Mouse (Mus musculus) urinary bladder, adult 2 months (tissue): ENCODE data around the gene Drc3. TPM values are rescaled to one million over a fixed set of nuclear protein-coding genes. Genes with fewer than 3 reads are reported as not detected.

Source experiments
- DNase-seq: peaks from one replicate; pipeline ENCODE4 v3.0.0; 2022; ENCODE audit warnings: low spot score
- polyA plus RNA-seq: library from polyadenylated mRNA; depleted of rRNA; stranded (reverse); fragments of >200 nt; gene quantifications from 2 replicates; pipeline ENCODE4 v1.2.3, GENCODE M21; 2012; rRNA removed

The Drc3 gene
- 2.3 and 2.7 TPM in 2 replicates for polyA plus RNA-seq

DNA sequence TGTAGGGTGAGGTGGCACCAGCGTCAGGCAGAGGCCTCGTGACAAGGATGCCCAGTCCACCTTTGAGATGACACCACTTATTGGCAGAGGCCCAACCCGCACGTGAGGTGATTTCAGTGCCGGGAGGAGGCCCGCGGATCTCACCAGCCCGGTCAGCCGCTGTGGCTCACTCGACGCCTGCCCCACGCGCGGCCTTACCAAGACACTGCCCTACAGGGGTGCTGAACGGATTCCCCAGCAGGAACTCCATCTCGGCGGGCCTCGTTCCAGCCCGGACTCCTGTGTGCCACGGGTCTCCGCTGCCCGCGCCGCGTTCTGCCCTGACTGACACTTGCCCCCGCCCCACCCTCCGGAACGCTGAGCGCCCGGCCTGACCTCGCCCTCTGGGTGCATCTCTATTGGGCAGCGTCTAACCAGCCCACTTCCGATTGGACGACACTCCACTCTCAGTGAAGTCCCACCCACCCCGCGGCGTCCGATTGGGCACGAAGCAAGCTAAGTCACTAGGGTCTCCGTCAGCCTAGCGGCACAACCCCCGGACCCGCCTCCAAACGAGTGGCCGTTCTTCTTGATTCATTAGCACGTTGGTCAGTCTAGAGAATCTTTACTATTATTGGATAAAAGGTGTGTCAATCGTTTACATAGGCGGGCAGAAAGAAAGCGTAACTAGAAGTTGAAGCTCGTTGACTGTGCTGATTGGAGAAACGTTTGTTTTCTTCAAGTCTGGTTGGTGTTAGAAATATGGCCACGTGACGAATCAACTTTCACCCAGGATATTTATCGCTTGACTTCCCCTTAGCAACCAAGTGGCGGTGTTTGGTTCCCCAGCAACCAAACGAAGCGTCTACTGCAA lies at the start of gene Drc3, which contains the start of gene Tom1l2:
Drc3 (plus strand) TSS at position 771 of the 853 bp plus-strand sequence.
Tom1l2 (minus strand) TSS at position 347 of the 853 bp plus-strand sequence.
- DNase-seq: peak; percentile 97

DNA sequence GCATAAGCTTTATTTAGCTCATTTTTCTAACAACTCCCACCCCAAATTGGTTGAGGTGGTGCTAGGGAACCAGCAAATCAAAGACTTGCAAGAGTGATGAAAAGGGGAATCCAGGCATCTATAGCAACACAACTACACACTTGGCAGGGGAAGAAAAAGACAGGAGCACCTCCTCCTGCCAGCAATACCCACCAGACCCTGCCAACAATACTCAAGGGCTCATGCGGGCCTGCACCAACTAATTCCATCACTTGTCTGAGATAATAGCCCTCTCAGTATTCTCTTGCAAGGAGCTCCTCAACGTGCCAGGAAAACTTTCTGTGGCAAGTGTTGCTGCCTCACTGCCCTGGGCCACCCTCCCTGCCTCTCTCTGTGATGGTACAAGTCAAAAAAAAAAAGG lies 49.6 kb upstream of the Drc3 start:
- DNase-seq: no peak

DNA sequence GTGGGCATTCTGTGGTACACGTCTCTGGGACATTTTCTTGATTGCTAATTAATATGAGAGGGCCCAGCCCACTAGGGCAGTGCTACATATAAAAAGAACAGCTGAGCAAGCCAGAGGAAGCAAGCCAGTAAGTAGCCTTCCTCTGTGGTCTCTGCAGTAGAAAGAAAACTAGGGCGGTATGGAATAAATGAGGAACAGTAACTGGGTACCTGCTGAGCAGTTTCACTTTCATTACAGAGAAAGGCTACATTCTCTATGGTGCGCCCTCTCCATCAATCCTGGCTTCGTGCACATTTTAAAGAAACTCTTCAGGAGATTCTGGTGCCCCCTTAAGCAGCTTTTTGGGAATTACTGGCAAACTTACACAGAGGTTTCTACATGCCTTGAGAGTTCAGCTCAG lies 47.5 kb upstream of the Drc3 start:
- no peak for DNase-seq

DNA sequence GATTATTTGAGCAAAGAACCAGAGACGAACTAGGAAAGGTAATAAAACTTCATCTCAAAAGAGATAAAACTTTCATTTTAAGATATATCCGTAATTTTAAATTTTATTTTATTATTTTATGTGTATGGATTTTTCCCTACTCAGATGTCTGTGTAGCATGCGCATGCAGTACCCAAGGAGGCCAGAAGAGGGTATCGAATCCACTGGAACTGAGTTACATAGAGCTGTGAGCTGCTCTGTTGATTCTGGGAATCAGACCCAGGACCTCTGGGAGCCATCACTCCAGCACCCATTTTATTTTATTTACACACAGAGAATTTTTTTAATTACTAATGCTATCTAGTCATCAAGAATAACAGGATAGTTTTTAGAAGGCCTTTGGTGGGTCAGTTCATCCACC lies 46.3 kb upstream of the Drc3 start:
- DNase-seq: no peak

DNA sequence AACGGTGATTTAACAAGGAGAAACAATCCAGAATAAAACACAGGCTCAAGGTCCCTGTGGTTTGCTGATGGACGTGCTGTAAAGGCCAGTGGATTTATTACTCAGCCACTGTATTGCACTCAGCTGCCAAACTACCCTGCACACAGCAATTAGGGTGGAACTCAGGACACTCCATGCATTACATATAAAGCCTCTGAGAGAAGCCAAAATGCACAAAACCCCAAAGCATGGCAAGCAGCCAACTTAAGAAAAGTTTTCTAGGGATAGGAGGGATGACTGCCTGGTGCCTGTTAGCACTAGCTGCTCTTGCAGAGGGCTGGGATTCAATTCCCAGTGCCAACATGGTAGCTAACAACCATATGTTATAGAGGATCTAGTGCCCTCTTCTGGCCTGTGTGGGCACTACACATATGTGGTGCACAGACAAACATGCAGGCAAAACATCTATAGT lies 45.7 kb upstream of the Drc3 start:
- DNase-seq: no peak

DNA sequence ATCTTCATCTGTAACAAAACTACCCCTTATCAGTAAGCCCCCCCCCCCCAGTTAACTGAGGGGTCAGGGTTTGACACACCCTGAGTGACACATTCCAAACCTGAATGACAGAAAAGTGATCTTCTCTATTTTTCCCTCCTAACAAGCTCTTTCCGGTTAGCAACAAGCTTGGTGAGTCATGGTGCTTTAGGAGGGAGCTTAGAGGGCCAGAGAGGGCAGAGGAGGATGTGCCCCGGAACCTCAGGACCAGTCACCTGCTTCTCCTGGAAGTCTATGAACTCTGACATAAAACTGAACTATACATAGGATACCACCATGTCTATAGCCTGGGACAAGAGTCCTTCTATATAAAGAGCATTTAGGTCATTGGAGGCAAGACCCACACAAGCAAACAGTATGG lies 45.1 kb upstream of the Drc3 start:
- DNase-seq: no peak

DNA sequence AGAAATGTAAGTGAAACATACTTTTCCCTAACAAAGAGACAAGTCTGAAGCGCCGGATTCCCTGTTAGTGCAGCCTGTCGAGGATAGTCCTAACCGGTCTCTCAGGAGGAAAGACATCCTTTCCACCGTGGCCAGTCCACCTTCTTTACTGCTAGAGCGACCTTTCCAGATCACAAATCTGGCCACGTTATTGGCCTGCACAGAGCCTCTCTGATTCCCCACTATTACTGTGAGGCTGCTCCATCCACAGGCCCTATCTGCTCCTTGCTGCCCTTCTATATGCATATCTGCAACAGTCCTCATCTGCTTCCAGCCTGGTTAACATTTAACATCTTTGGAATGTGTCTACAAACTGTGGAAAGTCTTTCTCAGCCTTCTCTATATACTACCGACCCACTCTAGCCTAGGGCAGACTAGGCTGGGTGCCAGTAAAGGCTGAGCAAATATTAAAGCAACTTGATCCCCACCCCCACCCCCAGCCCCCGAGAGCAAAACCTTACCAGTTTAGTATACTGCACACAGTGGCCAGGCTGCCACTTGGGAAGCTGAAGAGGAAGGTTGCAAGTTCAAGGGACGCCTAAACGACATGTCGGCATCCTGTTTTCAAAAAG lies 44.5 kb upstream of the Drc3 start:
- no peak for DNase-seq

DNA sequence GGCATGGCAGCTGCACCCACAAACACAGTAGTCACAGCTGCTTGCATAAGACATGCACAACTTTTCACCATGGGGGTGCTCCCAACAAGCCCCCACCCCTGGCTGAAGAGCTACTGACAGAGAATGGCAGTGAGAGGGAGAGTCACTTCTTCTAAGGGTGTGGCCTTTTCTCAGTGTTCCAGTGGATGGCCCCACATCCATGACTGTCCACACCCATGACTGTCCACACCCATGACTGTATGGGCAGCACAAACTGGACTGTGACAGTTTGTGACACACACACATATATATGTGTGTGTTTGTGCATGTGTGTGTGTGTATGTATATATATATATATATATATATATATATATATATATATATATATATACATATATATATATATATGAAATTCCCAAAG lies 43.3 kb upstream of the Drc3 start:
- no peak for DNase-seq

DNA sequence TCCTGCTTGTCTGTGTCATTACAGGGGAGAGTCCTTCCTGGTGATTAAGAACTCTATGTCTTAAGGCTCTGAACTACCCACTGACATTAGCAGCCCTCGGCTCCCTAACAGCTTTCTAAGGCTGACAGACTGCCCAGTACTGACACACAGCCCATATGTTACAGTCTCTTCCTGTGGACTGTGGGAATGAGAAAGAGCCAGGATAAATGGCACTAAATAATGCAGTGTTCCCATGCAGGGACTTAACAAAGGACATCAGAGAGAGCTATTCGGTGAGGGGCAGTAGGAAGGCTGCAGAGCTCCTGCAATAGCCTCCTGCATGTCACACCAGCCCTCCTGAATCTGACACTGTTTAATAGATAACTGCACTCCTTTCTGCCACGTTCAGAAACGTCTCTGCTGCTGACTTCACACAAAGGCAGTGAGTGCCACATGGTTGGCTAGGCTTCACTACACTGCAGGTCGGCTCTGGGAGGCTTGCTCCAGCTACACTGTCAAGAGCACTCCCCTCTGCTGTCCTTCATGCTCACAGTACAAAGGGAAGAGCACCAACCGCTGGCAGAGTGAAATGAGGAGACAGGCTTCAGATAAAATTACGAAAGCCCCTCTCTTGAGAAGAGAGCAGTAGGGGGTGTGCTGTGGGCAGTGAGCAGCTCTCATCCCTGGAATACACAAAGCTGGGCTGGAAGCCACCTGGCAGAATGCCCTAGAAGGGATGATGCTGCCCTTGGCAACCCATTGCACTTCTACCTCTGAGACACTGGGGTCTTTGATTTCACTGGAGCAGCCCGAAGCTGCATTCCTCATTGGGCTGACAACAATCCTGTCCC lies 41.9 kb upstream of the Drc3 start:
- no peak for DNase-seq

DNA sequence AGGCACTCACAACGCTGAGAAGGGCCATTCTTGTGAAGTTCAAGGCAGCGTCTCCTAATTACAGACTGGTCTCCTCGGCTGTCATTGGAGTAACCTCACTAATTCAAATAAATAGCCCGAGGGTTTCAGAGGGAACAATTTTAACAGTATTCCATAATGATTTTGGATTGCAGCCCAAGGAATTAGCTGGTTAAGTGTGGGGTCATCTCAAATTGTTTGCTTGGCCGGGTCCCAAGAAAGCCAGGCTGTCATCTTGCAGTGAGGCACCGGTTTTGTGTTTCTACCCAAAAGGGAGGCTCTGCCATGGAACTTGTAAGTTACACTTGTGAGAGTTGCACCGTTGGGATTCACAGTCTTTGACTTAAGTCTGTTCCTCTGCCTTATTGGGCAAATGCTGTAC lies 36.9 kb upstream of the Drc3 start:
- DNase-seq: no peak

DNA sequence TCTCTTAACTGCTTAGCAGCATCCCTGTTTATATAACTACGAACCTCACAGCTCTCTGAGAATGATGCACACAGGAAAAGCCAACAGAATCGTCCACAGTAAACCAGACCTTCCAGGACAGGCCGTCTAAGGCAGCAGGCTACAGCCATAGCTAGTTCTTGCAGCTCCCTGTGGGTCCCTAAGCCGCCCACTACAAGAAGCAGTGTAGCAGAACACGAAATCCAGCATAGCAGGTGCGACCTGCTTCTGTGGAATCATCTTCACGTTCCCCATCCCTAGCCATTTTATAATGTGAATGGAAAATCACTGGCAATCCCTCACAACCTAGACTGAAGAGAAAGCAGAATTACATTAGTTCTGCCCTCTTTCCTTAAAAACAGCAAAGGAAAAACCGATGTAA lies 36.2 kb upstream of the Drc3 start:
- DNase-seq: no peak

DNA sequence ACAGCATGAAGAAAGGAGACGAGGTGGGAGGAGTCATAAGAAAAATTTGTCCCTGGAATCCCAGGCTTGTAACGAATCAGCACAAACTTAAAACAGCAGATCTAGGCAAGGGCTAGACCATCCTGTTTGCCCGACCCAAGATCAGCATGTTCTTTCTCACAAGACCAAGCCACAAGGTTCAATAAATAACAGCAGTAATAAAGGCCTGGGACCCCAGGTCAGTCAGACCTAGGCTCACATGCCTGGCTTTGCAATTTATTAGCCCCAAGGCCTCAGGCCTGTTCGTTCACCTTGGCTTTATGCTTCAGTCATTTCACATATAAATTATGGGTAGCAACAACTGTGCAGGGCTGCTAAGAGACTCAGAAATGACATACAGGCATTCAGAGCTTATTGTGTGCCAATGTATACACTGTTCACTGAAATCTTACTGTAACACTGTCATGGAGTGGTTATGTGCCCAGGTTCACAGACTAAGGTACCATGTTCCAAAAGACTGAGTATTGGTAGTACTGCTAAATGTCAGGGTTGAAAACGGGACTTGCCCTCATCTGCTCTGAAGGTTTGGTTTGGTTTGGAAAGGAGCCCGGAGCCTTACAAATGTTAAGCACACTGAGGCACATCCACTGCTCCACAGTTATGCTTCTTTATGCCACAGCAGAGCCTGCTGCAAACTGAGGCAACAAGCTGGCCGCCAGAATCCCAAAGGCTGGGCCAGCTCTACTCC lies 35.6 kb upstream of the Drc3 start:
- no peak for DNase-seq

DNA sequence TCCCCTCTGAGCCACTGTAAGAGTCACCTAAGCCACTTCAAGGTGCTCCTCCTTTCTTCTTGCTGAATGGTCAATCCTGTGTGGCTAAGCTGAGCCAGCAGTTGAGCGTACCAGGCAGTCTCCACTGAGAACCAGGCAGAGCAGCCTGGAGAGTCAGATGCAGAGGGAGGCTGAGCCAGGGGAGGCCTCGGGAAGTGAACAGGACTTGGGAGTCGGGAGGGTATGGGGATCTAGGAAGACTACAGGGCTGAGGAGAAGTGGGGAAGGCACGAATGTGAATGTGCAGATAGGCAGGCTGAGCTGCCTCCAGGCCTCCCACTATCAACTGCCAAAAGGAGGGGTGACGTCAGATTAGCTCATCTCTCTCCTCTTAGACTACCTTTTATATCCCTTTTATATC lies 34.4 kb upstream of the Drc3 start:
- no peak for DNase-seq

DNA sequence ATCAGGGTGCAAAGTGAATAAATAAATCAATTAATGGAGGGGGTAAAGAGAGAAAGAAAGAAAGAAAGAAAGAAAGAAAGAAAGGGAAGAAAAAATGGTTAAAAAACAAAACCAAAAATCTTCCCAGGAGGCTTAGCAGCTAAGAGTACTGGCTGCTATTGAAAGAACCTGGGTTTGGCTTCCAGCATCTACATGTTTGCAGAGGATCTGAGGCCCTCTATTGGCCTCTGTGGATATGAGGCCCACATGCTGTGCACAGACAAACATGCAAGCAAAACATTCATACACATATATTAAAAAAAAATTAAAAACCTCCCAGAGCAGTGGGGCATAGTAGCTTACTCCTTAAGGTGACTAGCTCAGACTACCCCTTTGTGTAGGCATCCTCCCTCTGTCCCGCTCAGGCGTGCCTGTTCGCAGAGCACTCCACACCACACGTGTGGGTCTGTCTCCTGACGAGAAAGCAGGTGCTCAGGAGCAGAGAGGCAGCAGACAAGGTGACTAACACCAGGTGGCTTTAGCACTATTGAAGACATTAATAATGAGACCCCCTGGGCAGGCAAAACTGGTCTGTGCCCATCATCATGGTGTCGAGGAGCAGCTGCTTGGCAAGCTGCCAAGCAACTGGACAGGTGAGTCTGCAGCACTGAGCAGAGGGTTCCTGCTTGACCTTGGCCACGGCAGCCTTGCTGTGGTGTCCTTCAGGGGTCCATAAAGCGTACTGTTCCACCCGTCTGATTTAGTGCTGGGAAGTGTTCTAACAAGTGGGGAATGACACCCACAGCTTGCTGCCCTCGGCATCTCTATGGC lies 33.7 kb upstream of the Drc3 start:
- DNase-seq: no peak

DNA sequence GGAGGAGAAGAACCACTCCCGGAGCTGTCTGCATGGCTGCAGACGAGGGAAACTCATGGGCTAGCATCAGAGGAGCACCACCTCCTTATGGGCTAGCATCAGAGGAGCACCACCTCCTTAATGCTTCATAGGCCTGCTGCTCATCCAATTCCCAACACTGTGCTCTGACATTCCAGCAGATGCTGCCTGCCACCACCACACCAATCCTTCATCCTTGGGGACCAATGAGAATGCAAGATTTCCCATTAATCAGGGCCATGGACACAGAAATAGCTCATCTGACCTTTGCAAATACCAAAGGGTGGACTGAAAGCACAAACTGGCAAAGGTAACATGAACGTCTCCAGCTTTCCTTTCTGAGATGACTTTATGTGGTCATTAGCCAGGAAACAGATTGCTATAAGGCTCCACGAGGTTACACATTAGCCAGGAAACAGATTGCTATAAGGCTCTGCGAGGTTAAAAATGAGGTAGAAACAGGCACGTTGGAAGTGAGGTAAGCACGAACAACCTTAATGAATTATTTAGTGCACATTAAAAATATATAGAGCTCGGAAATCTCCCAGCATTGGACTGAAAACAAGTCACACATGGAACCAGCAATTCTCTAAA lies 32.6 kb upstream of the Drc3 start:
- DNase-seq: no peak

DNA sequence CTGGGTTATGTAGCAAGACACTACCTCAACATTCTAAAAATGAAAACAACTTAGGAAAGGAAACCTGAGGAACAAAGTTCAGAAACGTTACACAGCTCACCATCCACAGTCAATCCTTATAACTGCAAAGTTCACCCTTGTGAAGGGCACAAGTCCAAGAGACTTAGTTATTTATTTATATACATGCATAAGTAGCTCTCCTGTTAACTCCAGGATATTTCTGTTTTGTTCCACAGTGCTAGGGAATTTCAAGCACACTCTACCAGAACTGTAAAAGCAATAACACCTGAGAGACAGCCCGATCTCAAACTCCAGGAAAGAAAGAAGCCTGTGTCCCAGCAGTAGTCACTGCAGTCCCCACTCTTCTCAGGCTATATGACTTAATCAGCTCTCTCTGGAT lies 31.7 kb upstream of the Drc3 start:
- DNase-seq: no peak

DNA sequence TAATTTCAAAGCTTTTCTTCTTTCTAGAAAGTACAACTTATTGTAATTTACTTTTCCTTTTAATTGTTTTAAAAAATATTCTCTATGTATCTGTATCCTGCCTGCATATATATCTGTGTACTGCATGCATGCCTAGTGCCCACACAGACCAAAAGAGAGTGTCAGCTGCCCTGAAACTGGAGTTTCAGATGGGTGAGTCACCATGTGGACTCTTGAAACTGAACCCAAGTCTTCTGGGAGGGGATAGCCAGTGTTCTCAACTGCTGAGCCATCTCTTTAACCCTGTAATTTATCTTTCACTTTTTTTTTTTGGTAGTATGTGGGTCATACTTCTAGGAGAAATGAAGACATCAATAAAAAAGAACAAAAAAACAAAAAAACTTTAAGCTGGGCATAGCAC lies 29.4 kb upstream of the Drc3 start:
- DNase-seq: no peak

DNA sequence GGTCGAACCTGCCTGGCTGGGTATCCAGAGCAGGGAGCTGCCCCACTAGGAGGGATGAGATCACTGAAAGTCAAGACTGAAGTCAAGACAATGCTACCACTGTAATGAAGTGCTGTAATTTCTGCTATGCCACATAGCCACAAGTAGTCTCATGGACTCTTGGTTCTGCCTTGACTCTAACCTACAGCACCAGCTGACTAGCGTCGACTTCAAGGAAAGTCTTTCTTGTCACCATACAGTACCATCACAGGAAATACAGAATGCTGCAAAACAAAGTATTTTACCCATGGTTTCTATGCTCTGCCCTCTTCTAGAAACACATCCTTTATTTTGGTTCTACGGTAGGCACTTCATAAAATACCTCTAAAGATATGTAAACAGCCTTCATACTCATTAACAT lies 22.6 kb upstream of the Drc3 start:
- DNase-seq: no peak

DNA sequence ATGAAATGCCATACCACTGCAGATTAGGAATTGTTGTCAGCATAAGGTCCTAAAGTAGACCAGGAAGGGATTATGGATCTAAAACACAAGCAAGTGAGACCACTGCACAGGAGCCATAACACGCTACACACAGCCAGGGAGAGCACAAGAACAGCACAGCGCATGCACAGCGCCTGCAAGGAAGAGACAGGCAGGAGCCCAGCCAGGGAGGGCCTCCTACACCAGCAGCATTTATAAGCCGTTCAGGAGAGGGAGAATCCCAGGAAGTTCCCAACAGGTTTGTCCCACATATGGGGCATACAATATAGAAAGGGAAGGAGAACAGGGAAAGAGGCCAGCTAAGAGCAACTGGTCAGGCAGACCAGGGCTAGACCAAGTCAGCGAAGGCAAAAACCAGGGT lies 19.7 kb upstream of the Drc3 start:
- DNase-seq: no peak

DNA sequence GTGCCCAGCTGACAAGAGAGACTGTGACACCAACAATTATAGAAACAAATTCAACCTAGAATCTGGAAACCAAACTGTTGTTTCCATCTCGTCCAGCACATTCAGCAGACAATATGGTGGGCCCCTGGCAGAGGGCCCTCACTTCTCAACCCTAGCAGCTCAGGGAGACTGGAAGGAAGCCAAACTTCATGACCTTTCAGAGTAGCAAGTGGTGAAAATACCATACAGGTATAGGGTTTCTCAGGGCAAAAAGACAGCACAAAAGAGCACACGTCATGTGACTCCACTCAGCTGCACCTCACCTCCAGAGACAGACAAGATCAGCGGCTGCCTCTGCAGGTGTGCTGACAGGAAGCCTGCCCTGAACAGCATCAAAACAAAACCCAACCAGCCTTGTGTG lies 19.0 kb upstream of the Drc3 start:
- no peak for DNase-seq

DNA sequence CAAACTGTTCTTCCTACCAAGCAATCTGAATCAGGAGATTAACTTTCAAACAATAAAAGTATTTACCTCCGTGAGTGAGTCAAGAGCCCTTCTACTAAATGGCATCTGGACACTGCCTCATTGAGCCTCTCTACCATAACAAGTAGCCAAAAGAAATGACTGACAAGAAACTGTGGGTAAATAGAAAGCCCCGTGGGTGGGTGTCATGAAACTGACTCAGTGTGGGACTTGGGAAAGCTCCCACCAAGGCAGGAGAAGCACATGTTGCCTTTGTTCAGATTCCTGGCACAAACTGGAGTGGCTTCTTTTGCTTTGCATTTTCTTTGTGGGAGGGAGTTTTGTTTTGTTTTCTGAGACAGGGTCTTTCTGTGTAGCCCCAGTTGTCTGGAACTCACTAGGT lies 17.4 kb upstream of the Drc3 start:
- no peak for DNase-seq
